Mouse (Mus musculus) midbrain, embryonic 12.5 days (tissue): Measurements from ENCODE around the gene Iqgap1. TPM values are rescaled to one million over a fixed set of nuclear protein-coding genes. Genes with fewer than 3 reads are reported as not detected.
"Not testable (repeated sequence)": the region's sequence is repeated elsewhere in the genome, so short reads cannot be mapped to it uniquely, and the experiment has no call there.

Experiments
- ATAC-seq: fragments of 200-750 bp; cut with Nextera tagmentation; 2 replicates; pipeline ENCODE4 v1.8.0; 2017; ENCODE audit warnings: low read depth, moderate TSS enrichment, moderate library complexity; ENCODE audit not compliant: low FRiP score
- H3K27ac ChIP-seq: fragments of 300-500 bp; sonication (generic); replicated peaks from 2 replicates; pipeline ENCODE4 v1.5.1; 2016; ENCODE audit warnings: mild to moderate bottlenecking
- H3K27me3 ChIP-seq: fragments of 300-500 bp; sonication (generic); 2 replicates; pipeline ENCODE4 v1.6.1; 2016; ENCODE audit warnings: mild to moderate bottlenecking
- H3K36me3 ChIP-seq: fragments of 300-500 bp; sonication (generic); 2 replicates; pipeline ENCODE4 v1.6.1; 2016
- H3K4me1 ChIP-seq: fragments of 300-500 bp; sonication (generic); 2 replicates; pipeline ENCODE4 v1.6.1; 2016
- H3K4me2 ChIP-seq: fragments of 300-500 bp; sonication (generic); replicated peaks from 2 replicates; pipeline ENCODE4 v1.6.1; 2016; ENCODE audit warnings: mild to moderate bottlenecking, moderate library complexity
- H3K4me3 ChIP-seq: fragments of 300-500 bp; sonication (generic); 2 replicates; pipeline ENCODE4 v1.5.1; 2016; ENCODE audit warnings: mild to moderate bottlenecking
- H3K9ac ChIP-seq: fragments of 300-500 bp; sonication (generic); replicated peaks from 2 replicates; pipeline ENCODE4 v1.6.1; 2016; ENCODE audit warnings: mild to moderate bottlenecking, moderate library complexity
- H3K9me3 ChIP-seq: fragments of 300-500 bp; sonication (generic); 2 replicates; pipeline ENCODE4 v1.6.1; 2016; ENCODE audit warnings: mild to moderate bottlenecking
- WGBS: fragments of 180-500 bp; shearing (Covaris S2); methylation state at CpG from one replicate; pipeline ENCODE4 v1.1.7; 2016; 5-methylcytosine and 5-hydroxymethylcytosine counted together
- polyA plus RNA-seq: library from polyadenylated mRNA; unstranded; fragments of >200 nt; fragmentation: Nextera tagmentation; extraction: Ambion mirVana; gene quantifications from 2 replicates; pipeline ENCODE4 v1.2.1, GENCODE M21; 2016

Gene Iqgap1
- polyA plus RNA-seq, 1 experiment from 2014 or later, result 33.7 TPM

DNA sequence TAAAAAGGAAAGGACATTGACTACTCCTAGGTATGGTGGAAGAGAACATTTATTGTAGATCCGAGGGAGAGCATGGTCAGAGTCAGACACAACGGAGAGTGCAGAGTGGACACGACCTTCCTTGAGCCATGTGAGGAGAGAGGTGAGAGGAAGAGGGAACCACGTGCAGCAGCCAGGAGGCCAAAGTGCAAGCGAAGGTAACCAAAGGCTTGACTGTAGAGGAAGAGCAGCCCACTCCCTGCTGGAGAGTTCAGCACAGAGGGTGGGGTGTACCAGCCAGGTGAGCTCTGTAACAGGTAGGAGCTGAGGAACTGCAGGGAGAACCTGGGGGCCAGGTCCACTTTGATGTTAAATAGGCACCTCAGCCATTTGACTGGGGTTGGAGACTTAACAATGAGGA, 16.4 kb upstream of the Iqgap1 start:
- Histone ChIP-seq H3K4me1 (no peaks in the 10 kb centered on the region), H3K9me3 (no peaks in the 10 kb centered on the region), H3K36me3 (no peaks in the 10 kb centered on the region), H3K4me3 (no peak overlapping the region), H3K27me3 (no peaks in the 10 kb centered on the region), H3K4me2 (no peak overlapping the region), H3K9ac (no peak overlapping the region), H3K27ac (no peak overlapping the region)
- WGBS, result 83% methylated on average over 5 of the region's 5 CpGs
- no peak for ATAC-seq

DNA sequence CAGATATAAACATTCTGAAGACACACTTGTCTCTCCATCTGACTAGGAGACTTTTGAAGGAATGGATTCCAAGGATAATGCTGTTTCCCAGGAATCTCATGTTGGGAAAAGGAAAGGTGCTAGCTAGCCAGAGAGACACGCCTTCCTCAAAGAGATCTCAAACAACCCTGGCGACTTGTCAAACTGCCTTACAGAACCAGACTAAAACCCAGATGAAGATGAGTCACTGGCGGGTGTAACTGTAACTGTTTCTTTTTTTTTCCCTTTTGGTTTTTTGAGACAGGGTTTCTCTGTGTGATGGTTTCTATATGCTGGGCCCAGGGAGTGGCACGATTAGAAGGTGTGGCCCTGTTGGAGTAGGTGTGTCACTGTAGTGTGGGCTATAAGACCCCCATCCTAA, 15.2 kb upstream of the Iqgap1 start:
- 76% methylated on average over 4 of the region's 4 CpGs for WGBS
- H3K36me3 ChIP-seq, result no peaks in the 10 kb centered on the region
- H3K9ac ChIP-seq, result no peak overlapping the region
- no peaks in the 10 kb centered on the region for H3K9me3 ChIP-seq
- H3K4me1 ChIP-seq, result no peaks in the 10 kb centered on the region
- no peaks in the 10 kb centered on the region for H3K27me3 ChIP-seq
- H3K4me2 ChIP-seq, result no peak overlapping the region
- no peak overlapping the region for H3K4me3 ChIP-seq
- H3K27ac ChIP-seq, result no peak overlapping the region
- no peak for ATAC-seq

DNA sequence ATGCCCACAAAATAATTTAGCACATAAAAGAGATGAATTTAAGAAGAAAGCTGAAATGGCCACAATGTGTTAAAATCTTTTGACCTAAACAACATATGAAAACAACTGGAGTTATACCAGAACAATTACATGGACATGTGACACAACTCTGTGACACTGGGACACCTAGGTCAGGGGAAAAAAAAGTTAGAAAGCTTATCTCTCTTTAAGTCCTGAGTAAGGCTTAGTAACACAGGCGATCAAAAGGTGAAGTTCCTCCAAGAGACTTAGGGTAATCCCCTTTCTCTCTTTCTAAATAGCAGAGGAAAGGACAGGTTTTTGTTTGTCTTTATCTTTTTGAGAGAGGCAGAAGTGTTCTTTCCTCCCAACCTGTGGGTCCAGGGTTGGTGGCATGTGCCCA, 14.5 kb upstream of the Iqgap1 start:
- H3K27me3 ChIP-seq, result no peaks in the 10 kb centered on the region
- no peak overlapping the region for H3K9ac ChIP-seq
- no peak overlapping the region for H3K4me2 ChIP-seq
- H3K36me3 ChIP-seq, result no peaks in the 10 kb centered on the region
- H3K9me3 ChIP-seq, result no peaks in the 10 kb centered on the region
- no peaks in the 10 kb centered on the region for H3K4me1 ChIP-seq
- 18% methylated on average over 1 of the region's 1 CpGs for WGBS
- H3K4me3 ChIP-seq, result no peak overlapping the region
- ATAC-seq, result no peak
- H3K27ac ChIP-seq, result no peak overlapping the region

DNA sequence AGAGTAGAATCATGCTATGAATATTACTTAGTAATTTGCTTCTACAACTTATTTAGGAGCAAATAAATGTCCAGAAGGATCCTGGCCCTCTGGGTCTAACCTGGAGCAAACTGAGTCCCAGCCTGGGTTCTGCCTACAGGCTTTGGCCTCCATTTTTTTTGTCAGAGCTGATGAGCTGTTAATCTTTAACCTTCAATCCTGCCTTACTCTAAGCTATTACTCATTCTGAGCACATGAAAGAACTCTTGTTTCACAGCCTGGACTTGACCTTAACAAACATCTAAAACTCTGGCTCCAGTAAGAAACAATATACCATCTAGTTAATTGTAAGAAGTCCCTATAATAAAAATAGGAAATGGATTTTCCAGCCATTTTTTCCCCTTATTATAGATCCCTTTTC, 14.0 kb upstream of the Iqgap1 start:
- H3K27me3 ChIP-seq, result no peaks in the 10 kb centered on the region
- H3K9ac ChIP-seq, result no peak overlapping the region
- no peak overlapping the region for H3K4me3 ChIP-seq
- H3K9me3 ChIP-seq, result no peaks in the 10 kb centered on the region
- H3K4me2 ChIP-seq, result no peak overlapping the region
- H3K4me1 ChIP-seq, result no peaks in the 10 kb centered on the region
- H3K27ac ChIP-seq, result no peak overlapping the region
- no peaks in the 10 kb centered on the region for H3K36me3 ChIP-seq
- no peak for ATAC-seq

DNA sequence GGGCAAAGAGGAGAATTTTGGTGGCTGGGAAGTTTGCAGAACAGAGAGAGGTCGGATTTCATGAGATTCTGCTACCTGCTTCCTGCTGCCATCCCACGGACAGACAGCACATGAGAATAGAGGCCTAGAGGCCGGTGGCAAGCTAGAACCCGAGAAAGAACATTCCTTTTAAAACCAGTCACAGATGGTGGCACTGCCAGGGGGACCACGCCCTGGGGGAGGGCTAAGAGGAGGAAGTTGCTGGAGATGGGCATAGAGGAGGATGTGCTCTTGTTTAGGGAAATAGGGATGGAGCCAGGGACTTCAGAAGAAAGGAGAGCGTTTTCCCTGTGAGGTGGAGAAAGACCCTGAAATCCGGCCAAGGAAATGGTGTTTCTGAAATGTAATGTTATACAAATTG, 12.5 kb upstream of the Iqgap1 start:
- no peak overlapping the region for H3K27ac ChIP-seq
- ATAC-seq, result no peak
- WGBS, result 38% methylated on average over 7 of the region's 7 CpGs
- H3K4me3 ChIP-seq, result no peak overlapping the region
- no peak overlapping the region for H3K9ac ChIP-seq
- no peak overlapping the region for H3K4me2 ChIP-seq
- no peaks in the 10 kb centered on the region for H3K36me3 ChIP-seq
- no peaks in the 10 kb centered on the region for H3K9me3 ChIP-seq
- no peaks in the 10 kb centered on the region for H3K4me1 ChIP-seq
- H3K27me3 ChIP-seq, result no peaks in the 10 kb centered on the region

DNA sequence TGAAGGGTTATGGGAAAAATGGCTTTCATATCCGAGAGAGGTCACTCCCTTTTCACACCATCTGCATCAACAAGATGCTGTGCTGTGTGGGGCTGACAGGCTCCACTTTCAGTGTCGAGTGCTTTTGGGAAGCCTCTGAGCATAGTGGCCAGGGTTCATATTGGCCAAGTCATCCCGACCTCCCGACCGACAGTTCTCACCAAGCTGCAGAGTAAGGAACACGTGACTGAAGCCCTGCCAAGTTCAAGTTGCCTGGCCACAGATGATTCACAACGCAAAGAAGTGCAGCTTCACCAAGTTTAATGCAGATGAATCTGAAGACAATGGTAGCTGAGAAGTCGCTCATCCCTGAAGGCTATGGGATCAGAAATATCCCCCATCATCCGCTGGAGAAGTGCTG, 12.0 kb upstream of the Iqgap1 start:
- H3K27me3 ChIP-seq, result no peaks in the 10 kb centered on the region
- WGBS, result 50% methylated on average over 9 of the region's 9 CpGs
- no peak overlapping the region for H3K9ac ChIP-seq
- no peak for ATAC-seq
- H3K4me3 ChIP-seq, result no peak overlapping the region
- no peak overlapping the region for H3K27ac ChIP-seq
- H3K36me3 ChIP-seq, result no peaks in the 10 kb centered on the region
- H3K9me3 ChIP-seq, result no peaks in the 10 kb centered on the region
- no peak overlapping the region for H3K4me2 ChIP-seq
- no peaks in the 10 kb centered on the region for H3K4me1 ChIP-seq

DNA sequence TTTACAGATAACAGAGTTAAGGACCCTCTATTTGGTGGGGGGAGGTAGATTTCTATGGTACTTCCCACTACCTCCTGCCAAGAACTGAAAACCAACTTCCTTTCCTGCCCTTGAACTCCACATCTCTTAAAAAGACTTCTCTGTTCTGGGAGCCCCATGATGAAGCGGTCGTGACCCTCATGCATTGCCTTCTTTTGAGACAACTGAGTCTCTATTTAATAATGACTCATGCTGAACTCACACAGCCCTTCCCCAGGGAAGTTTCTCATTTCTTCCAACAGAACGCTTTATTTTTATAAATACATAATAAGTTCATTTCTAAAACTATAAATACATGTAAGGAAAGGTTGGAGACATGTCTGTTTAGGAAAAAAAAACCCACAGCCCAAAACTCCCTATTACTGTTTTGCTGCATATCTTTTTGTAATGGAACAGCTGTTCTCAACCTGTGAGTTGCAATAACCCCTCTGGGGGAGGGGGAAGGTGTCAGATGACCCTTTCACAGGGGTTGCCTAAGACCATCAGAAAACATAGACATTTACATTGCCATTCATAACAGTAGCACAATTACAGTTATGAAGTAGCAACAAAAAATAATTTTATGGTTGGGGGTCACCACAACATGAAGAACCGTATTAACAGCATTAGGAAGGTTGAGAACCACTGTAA, 10.3 kb upstream of the Iqgap1 start:
- no peaks in the 10 kb centered on the region for H3K9me3 ChIP-seq
- H3K36me3 ChIP-seq, result no peaks in the 10 kb centered on the region
- no peak overlapping the region for H3K9ac ChIP-seq
- WGBS, result 85% methylated on average over 4 of the region's 4 CpGs
- no peak overlapping the region for H3K27ac ChIP-seq
- H3K4me1 ChIP-seq, result no peaks in the 10 kb centered on the region; the same call in 1 of the 2 replicates
- no peak for ATAC-seq
- H3K4me2 ChIP-seq, result no peak overlapping the region
- H3K27me3 ChIP-seq, result no peaks in the 10 kb centered on the region
- H3K4me3 ChIP-seq, result no peak overlapping the region

DNA sequence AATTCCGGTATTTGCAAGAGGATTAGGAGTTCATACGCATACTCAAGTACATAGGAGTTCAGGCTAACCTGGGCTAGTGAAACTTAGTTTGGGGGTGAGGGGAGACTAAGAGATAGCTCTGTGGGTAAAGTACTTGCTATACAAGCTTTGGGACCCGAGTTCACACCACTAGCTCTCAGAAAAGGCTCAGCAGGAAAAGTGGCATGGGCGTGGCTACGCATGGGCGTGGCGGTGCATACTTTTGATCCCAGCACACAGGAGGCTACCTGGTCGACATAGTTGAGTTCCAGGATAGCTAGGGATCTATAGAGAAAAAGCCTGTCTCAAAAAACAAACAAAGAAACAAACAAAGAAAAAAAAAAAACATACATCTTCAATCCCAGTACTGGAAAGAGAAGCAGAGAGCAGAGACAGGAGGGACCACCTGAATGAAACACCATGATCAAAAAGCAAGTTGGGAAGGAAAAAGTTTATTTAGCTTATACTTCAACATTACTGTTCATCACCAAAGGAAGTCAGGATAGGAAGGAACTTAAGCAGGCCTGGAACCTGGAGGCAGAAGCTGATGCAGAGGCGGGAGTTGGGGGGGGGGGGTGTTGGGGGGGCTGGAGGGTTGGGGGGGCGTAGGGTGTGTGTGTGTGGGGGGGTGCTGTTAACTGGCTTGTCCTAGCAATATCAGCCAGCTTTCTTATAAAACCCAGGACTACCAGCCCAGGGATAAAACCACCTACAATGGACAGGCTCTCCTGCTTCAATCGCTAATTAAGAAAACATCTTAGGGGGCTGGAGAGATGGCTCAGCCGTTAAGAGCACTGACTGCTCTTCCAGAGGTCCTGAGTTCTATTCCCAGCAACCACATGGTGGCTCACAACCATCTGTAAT, 8.1 kb upstream of the Iqgap1 start:
- ATAC-seq, result no peak
- no peaks in the 10 kb centered on the region for H3K36me3 ChIP-seq
- no peak overlapping the region for H3K9ac ChIP-seq
- H3K4me1 ChIP-seq, result no peaks in the 10 kb centered on the region; the same call in 1 of the 2 replicates
- no peak overlapping the region for H3K4me2 ChIP-seq
- H3K9me3 ChIP-seq, result no peaks in the 10 kb centered on the region
- 37% methylated on average over 11 of the region's 12 CpGs for WGBS
- no peak overlapping the region for H3K27ac ChIP-seq
- H3K27me3 ChIP-seq, result no peaks in the 10 kb centered on the region
- no peak overlapping the region for H3K4me3 ChIP-seq

DNA sequence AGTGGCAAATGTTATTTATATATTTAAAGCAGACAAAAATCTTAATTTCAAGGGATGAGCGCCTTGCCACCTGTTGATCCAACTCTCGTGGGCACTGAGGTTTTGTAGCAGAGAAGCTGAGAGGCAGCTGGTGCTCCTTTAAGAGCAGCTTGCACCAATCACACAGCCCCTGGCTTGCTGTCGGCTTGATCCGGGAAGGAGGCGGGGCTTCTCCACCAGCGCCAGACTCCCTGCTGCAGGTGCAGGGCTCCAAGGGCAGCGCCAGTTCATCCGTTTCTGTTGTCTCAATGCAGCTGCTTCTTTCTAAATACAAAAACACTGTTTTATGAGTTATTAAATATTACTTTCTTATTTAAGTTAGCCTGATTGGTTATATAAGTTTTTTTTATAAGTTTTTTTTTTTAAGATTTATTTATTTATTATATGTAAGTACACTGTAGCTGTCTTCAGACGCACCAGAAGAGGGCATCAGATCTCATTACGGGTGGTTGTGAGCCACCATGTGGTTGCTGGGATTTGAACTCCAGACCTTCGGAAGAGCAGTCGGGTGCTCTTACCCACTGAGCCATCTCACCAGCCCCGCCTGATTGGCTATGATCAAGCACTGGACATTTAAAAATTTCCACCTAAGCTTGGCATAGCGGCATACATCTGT, 7.3 kb upstream of the Iqgap1 start:
- H3K4me3 ChIP-seq, H3K4me1 ChIP-seq, H3K9me3 ChIP-seq, H3K27me3 ChIP-seq, H3K27ac ChIP-seq, H3K4me2 ChIP-seq, H3K9ac ChIP-seq, H3K36me3 ChIP-seq: not testable (repeated sequence)
- peak; percentile 83 for ATAC-seq
- WGBS, result 18% methylated on average over 14 of the region's 14 CpGs

DNA sequence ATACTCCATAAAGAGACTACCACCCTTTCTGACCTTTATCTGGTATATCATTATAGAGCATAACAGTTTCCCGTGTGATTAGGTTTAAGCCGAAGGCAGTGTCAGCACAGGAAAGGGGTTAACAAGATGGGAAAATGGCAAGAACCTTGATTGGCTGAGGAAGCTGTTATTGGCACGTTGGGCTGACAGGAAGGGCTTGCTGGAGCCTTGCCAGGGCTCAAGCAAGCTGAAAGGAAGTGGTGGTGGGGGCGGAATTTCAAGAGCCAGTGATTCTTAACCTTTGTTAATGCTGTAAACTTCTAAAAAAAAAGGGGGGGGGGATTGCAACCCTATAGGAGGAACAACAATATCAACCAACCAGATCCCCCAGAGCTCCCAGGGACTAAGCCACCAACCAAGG, 6.4 kb upstream of the Iqgap1 start:
- no peaks in the 10 kb centered on the region for H3K27me3 ChIP-seq
- no peak overlapping the region for H3K27ac ChIP-seq
- no peak for ATAC-seq
- no peaks in the 10 kb centered on the region for H3K9me3 ChIP-seq
- H3K36me3 ChIP-seq, result no peaks in the 10 kb centered on the region
- 69% methylated on average over 4 of the region's 4 CpGs for WGBS
- no peak overlapping the region for H3K4me2 ChIP-seq
- no peaks in the 10 kb centered on the region; the same call in 1 of the 2 replicates for H3K4me1 ChIP-seq
- H3K9ac ChIP-seq, result no peak overlapping the region
- no peak overlapping the region for H3K4me3 ChIP-seq

DNA sequence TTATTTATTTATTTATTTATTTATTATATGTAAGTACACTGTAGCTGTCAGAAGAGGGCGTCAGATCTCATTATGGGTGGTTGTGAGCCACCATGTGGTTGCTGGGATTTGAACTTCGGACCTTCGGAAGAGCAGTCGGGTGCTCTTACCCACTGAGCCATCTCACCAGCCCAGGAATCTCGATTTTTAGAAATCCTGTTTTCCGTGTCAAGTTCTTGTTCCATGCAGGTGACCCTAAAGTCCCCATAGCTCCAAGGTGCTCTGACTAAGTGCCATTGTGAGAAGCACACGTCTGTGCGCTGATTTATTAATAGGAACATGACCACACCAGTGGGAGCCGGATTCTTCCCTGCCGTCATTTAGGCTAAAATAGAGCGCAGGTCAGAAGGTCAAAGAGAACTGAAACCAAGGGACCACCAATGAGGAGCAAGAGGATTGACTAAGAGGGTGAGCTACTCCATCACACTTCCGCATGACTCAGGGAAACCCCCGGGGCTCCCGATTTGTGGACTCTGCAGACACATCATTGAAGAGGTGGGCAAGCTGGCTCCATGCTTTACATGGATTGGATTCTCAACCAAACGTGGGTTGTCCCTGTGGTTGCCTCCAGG, 4.5 kb upstream of the Iqgap1 start:
- no peaks in the 10 kb centered on the region for H3K36me3 ChIP-seq

More for the DNA sequence above, 4.5 kb upstream of the Iqgap1 start:
- no peaks in the 10 kb centered on the region for H3K27me3 ChIP-seq
- H3K9ac ChIP-seq, result no peak overlapping the region
- no peaks in the 10 kb centered on the region for H3K9me3 ChIP-seq
- WGBS, result 86% methylated on average over 15 of the region's 15 CpGs
- H3K27ac ChIP-seq, result no peak overlapping the region
- no peaks in the 10 kb centered on the region; the same call in 1 of the 2 replicates for H3K4me1 ChIP-seq
- H3K4me3 ChIP-seq, result no peak overlapping the region
- no peak overlapping the region for H3K4me2 ChIP-seq
- ATAC-seq, result no peak
